Mouse (Mus musculus) right cerebral cortex, postnatal 36 days (tissue): ENCODE measurements around the gene Olfr1350.
"Not testable (repeated sequence)": the region's sequence is repeated elsewhere in the genome, so short reads cannot be mapped to it uniquely, and the experiment has no call there.

ENCODE experiments used
- DNase-seq, 2 experiments: peaks; one replicate each; pipeline ENCODE4 v3.0.0; 2022; ENCODE audit warnings: low spot score in 2 of 2, mixed read lengths in 1 of 2

Olfr1350 gene

GRCm38 (mm10) chr7:6564541-6564940 lies at the start of gene Olfr1350:
Gene Olfr1350, plus strand, starts transcription at chr7:6564841.
- DNase-seq: no peak

GRCm38 (mm10) chr7:6521666-6522065 lies 43.0 kb upstream of the Olfr1350 start:
- no peak for DNase-seq

- no peak for DNase-seq
Observed at GRCm38 (mm10) chr7:6522850-6523249, 41.8 kb upstream of the Olfr1350 start, which contains the start of gene Olfr1349. Gene Olfr1349, minus strand, starts transcription at chr7:6522950.

GRCm38 (mm10) chr7:6525001-6525400 lies 39.6 kb upstream of the Olfr1350 start:
- no peak for DNase-seq

GRCm38 (mm10) chr7:6526141-6526540 lies 38.5 kb upstream of the Olfr1350 start:
- no peak for DNase-seq

- DNase-seq: no peak
Observed at GRCm38 (mm10) chr7:6586096-6586759, 21.6 kb downstream of the Olfr1350 start.

- DNase-seq: not testable (repeated sequence)
Observed at GRCm38 (mm10) chr7:6588766-6589165, 24.1 kb downstream of the Olfr1350 start.

GRCm38 (mm10) chr7:6603331-6603730 lies 38.7 kb downstream of the Olfr1350 start:
- DNase-seq: no peak
